Mouse (Mus musculus) left cerebral cortex, adult 18-20 months (tissue): ENCODE data around the gene Prpf3. TPM values are rescaled to one million over a fixed set of nuclear protein-coding genes. Genes with fewer than 3 reads are reported as not detected.
"Not testable (repeated sequence)": the region's sequence is repeated elsewhere in the genome, so short reads cannot be mapped to it uniquely, and the experiment has no call there.

Experiments used
- DNase-seq, 2 experiments: peaks; one replicate each; pipeline ENCODE4 v3.0.0; 2021 to 2022; ENCODE audit warnings: low spot score in 2 of 2, mixed read lengths in 1 of 2
- long read RNA-seq, 2 experiments: library from polyadenylated mRNA; stranded (forward); transcript quantifications; one replicate each; pipeline ENCODE4 v2.0.0; 2021
- total RNA-seq, 2 experiments: library from RNA; stranded (reverse); gene quantifications; 2 replicates each; pipeline ENCODE4 v1.2.3; 2021

Prpf3 gene
- total RNA-seq = 10 to 100 TPM; 30.1 to 32.8 TPM
- long read RNA-seq, experiment 1, transcript Prpf3-201 (16 exons, 2,933 nt) = major isoform, 16 of 29 reads
- long read RNA-seq, experiment 1, partial matches to known transcripts = 1 of 29 reads
- long read RNA-seq, experiment 1, other reads (novel, unspliced or antisense) = 12 of 29 reads
- long read RNA-seq, experiment 2, transcript Prpf3-201 (16 exons, 2,933 nt) = major isoform, 13 of 18 reads
- long read RNA-seq, experiment 2, partial matches to known transcripts = 1 of 18 reads
- long read RNA-seq, experiment 2, other reads (novel, unspliced or antisense) = 3 of 18 reads

GRCm38 (mm10) chr3:95855502-95856089 is at the start of gene Prpf3:
Gene Prpf3 (minus strand): TSS chr3:95855885.
- DNase-seq = peak; percentile 94 to 96

- DNase-seq = no peak
Measured at GRCm38 (mm10) chr3:95904568-95904967, 48.9 kb upstream of the Prpf3 start, which contains the start of gene Car14. Gene Car14 (minus strand): TSS chr3:95904691.

- no peak for DNase-seq
Measured at GRCm38 (mm10) chr3:95903753-95904502, 48.2 kb upstream of the Prpf3 start.

- DNase-seq = no peak
Measured at GRCm38 (mm10) chr3:95902643-95903042, 47.0 kb upstream of the Prpf3 start.

GRCm38 (mm10) chr3:95902373-95902625 is 46.6 kb upstream of the Prpf3 start:
- DNase-seq = no peak

- DNase-seq = no peak
Measured at GRCm38 (mm10) chr3:95901616-95902372, 46.1 kb upstream of the Prpf3 start.

GRCm38 (mm10) chr3:95899800-95900524 is 44.3 kb upstream of the Prpf3 start:
- DNase-seq = no peak

GRCm38 (mm10) chr3:95895501-95895900 is 39.8 kb upstream of the Prpf3 start:
- not testable (repeated sequence) for DNase-seq

- DNase-seq = peak in 1 of 2 experiments; percentile 32
Measured at GRCm38 (mm10) chr3:95894317-95895160, 38.9 kb upstream of the Prpf3 start.

GRCm38 (mm10) chr3:95893606-95894316 is 38.1 kb upstream of the Prpf3 start, which contains the start of gene Aph1a:
Gene Aph1a (plus strand): TSS chr3:95893969.
- peak; percentile 94 to 95 for DNase-seq

- DNase-seq = no peak
Measured at GRCm38 (mm10) chr3:95893126-95893525, 37.4 kb upstream of the Prpf3 start.

- no peak for DNase-seq
Measured at GRCm38 (mm10) chr3:95892066-95893052, 36.7 kb upstream of the Prpf3 start.

- DNase-seq = no peak
Measured at GRCm38 (mm10) chr3:95891211-95892065, 35.8 kb upstream of the Prpf3 start, which contains the start of gene BC028528. Gene BC028528 (minus strand): TSS chr3:95892005.

GRCm38 (mm10) chr3:95889664-95890063 is 34.0 kb upstream of the Prpf3 start:
- no peak for DNase-seq

- no peak for DNase-seq
Measured at GRCm38 (mm10) chr3:95887596-95887995, 31.9 kb upstream of the Prpf3 start.

- DNase-seq = no peak
Measured at GRCm38 (mm10) chr3:95884400-95884799, 28.7 kb upstream of the Prpf3 start.
